Mouse (Mus musculus) mesoderm, embryonic 11.5 days (tissue): ENCODE results near the gene Dnajc6.

Source experiments
- DNase-seq: peaks from one replicate; pipeline ENCODE4 v3.0.0-alpha.2; 2012; ENCODE audit warnings: low read depth, low spot score

Gene Dnajc6

DNA sequence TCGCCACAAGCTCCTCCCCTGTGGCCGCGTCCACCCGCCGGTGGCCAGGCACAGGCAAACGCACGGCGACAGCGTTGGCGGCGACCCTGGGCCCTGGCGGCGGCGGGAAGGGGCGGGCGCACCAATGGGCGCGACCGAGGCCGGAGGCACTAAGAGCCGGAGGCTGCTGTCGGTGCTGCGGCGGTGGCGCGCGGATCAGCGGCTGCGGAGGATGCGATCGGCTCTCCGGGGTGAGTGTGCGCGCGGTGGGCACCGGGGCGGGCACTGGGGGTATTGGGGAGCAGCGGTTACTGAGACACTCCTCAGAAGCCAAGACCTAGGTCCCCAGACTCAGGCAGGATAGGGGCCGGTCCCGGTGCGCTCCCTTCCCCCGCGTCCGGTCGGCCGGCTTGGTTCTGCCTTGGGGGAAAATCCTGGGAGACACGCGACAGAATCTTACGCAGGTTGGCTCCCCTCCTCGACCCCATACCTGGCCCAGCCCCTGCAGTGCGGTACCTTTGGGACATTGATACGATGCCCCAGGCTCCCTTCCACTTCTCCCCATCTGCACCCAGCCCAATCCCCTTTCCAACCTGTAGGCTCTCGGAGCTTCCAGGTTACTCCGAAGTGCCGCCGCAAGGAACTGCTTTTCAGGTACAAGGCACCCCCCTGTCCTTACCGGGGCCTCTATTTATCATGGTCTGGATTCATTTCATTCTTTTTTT is at the start of gene Dnajc6:
TSS of gene Dnajc6 (plus strand) at position 115 of the 704 bp plus-strand sequence.
- no peak for DNase-seq

DNA sequence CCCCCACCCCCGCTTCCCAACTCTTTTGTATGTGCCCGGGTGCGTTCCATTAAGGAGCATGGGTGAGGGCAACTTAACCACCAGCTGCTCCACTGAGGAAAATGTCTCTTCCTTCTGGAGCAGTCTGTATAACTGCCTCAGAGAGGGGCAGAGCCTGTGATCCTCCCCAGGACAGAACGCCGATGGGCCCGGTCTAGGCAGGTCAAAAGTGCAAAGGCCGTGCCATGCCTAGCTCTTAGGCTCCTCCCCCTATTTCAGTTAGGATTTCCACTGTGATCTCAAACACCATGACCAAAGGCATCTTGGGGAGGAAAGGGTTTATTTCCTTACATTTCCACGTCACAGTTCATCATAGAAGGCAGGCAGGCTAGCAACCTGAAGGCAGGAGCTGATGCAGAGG is 47.7 kb upstream of the Dnajc6 start:
- no peak for DNase-seq

GRCm38 (mm10) chr4:101449344-101449743 is 47.1 kb upstream of the Dnajc6 start:
- no peak for DNase-seq

GRCm38 (mm10) chr4:101450150-101450780 is 46.2 kb upstream of the Dnajc6 start:
- no peak for DNase-seq

DNA sequence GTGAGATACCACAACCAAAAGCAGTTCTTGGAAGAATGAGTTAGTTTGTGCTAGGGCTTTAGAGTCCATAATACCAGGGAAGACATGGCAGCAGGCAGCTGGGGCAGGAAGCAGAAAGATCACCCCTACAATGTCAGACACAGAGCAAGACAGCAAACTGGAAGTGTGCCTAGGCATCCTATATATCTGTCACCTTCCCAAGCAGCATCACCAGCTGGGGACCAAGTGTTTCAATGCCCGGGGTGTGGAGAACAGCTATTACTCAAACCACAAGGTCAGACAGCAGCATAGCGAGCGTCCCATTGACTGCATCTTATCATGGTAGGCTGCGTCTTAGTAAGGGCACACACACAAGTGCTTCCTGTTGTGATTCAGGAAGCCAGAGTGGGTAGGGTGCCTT is 45.4 kb upstream of the Dnajc6 start:
- no peak for DNase-seq

- DNase-seq = no peak
These were observed 43.6 kb upstream of the Dnajc6 start for GRCm38 (mm10) chr4:101452829-101453228.

DNA sequence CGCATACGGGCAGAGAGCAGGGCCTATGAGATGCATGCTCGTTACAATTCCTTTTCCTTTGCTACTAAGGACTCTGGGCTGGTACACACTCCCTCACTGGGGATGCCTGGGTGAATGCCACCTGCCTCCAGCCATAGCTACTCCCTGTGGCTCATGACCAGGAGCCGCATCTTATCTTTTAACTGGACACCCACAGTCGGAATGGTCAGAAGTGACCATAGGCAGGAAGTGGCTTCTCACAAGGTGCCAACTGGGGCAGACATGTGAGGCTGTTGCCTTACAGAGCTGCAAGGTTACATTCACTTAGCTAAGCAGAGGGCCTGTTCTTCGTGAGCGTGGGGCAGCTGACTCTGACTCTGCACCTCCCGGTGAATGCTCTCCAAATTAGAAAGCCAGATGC is 39.3 kb upstream of the Dnajc6 start:
- no peak for DNase-seq

DNA sequence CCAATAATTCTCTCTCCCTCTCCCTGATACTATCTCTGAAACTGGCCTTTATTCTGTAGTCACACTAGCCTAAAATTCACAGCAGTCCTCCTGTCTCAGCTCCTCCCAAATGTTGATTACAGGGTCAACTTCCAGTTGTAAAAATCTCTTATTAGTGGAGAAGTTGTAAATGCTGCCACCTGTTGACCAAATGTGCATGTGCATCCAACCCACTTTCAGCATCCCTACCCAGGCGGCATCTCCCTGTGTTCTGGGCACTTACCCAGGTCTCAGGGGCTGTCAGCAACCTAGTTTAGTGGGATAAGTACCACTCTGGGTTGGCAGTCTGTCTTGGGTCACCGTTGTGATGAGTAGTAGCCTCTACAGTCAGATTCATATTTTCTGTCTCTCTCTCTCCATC is 38.1 kb upstream of the Dnajc6 start:
- DNase-seq = peak; percentile 52

GRCm38 (mm10) chr4:101459358-101459757 is 37.1 kb upstream of the Dnajc6 start:
- no peak for DNase-seq

DNA sequence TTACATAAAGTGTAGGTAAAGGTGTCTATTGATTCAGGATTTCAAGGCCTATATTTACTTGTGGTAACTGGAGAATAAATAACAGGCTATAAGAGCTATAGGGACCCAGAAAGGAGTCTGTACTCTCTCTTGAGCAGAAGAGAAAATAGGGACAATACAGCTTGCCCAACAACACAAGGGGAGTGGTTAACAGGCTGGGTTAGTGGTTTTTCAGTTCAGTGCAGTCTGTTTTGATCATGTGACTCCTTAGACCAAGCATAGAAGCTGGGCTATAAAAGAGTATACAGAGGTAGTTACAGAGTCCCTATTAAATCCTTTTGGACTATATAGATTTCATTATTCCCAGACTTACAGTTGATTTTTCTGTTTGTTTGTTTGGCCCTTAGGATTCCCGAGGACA is 36.3 kb upstream of the Dnajc6 start:
- no peak for DNase-seq

DNA sequence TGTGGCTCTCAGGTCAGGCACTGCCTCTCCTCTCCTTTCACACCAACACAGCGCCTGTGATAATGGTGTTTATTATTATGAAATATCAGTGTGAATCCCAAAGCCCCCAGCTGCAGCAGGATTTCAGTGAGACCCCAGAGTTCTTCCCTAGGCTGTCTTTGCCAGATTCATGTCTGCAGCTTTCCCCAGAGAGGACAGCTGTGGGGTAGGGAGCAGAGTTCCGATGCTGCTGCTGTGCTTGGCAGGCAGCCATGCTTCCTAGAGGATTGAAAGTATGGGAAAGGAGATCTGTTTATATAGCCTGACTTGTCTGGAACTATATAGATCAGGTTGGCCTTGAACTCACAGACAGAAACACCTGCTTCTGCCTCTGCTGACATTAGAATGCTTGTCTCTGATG is 34.4 kb upstream of the Dnajc6 start:
- no peak for DNase-seq

- DNase-seq = no peak
These were observed 30.2 kb upstream of the Dnajc6 start for GRCm38 (mm10) chr4:101466264-101466663.

- DNase-seq = no peak
These were observed 27.2 kb upstream of the Dnajc6 start for GRCm38 (mm10) chr4:101469242-101469641.

GRCm38 (mm10) chr4:101470543-101470942 is 25.9 kb upstream of the Dnajc6 start:
- DNase-seq = no peak

GRCm38 (mm10) chr4:101472767-101473166 is 23.7 kb upstream of the Dnajc6 start:
- no peak for DNase-seq

- no peak for DNase-seq
These were observed 6.0 kb upstream of the Dnajc6 start for GRCm38 (mm10) chr4:101490320-101490917.

- DNase-seq = no peak
These were observed 4.7 kb upstream of the Dnajc6 start for GRCm38 (mm10) chr4:101491704-101492103.

- no peak for DNase-seq
These were observed 2.7 kb upstream of the Dnajc6 start for GRCm38 (mm10) chr4:101493611-101494197.

GRCm38 (mm10) chr4:101496188-101496533 is 287 bp upstream of the Dnajc6 start:
- no peak for DNase-seq

GRCm38 (mm10) chr4:101497336-101497735 is 888 bp downstream of the Dnajc6 start:
- DNase-seq = no peak

DNA sequence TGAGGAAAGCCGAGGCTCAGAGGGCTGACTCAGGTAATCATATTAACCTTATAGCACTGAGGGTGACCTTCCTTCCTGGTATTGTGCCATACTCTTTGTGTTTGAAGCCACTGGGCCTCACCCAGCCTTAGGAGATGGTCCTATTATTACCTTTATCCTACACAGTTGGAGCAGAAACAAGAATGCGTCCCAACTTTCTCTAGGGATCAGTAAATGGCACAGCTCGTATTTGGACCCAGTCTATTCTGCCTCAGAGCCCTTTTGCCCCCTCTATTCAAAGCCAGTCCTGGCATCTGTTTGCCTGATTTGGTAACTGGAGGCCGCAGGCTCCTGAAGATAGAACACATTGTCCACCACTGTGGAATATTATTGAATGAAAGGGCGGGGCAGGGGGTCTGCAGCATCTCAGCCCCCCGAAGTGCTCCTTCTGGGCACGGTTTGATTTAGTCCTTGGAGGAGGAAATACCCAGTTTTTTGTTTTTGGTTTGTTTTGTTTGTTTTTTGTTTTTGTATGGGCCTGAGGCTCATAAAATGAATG is 8.1 kb downstream of the Dnajc6 start:
- no peak for DNase-seq

GRCm38 (mm10) chr4:101505966-101506365 is 9.5 kb downstream of the Dnajc6 start:
- DNase-seq = no peak
